Mouse (Mus musculus) left cerebral cortex, adult 11 months (tissue): ENCODE data around the gene Slc35b1.
A peak's percentile ranks its signal among the peaks of the same experiment; 100 is the strongest.

Source experiments
- DNase-seq: peaks from one replicate; pipeline ENCODE4 v3.0.0; 2022; ENCODE audit warnings: low spot score

Gene Slc35b1

GRCm38 (mm10) chr11:95384319-95384972, at the start of gene Slc35b1:
Gene Slc35b1, plus strand, starts transcription at chr11:95384692.
- DNase-seq = peak; percentile 99

GRCm38 (mm10) chr11:95336568-95337128, 47.8 kb upstream of the Slc35b1 start, which contains the start of gene Fam117a:
Gene Fam117a, plus strand, starts transcription at chr11:95337018.
- peak; percentile 71 for DNase-seq

GRCm38 (mm10) chr11:95337129-95337813, 47.2 kb upstream of the Slc35b1 start:
- DNase-seq = no peak

- DNase-seq = no peak
Observed at GRCm38 (mm10) chr11:95337846-95338342, 46.6 kb upstream of the Slc35b1 start.

GRCm38 (mm10) chr11:95339471-95340021, 44.9 kb upstream of the Slc35b1 start:
- DNase-seq = no peak

- no peak for DNase-seq
Observed at GRCm38 (mm10) chr11:95340259-95340658, 44.2 kb upstream of the Slc35b1 start.

- DNase-seq = no peak
Observed at GRCm38 (mm10) chr11:95340664-95341063, 43.8 kb upstream of the Slc35b1 start.

- DNase-seq = peak; percentile 24
Observed at GRCm38 (mm10) chr11:95343180-95343579, 41.3 kb upstream of the Slc35b1 start.

GRCm38 (mm10) chr11:95344181-95344580, 40.3 kb upstream of the Slc35b1 start:
- no peak for DNase-seq

GRCm38 (mm10) chr11:95350289-95350688, 34.2 kb upstream of the Slc35b1 start:
- no peak for DNase-seq

GRCm38 (mm10) chr11:95350960-95351359, 33.5 kb upstream of the Slc35b1 start:
- DNase-seq = no peak

- DNase-seq = no peak
Observed at GRCm38 (mm10) chr11:95352686-95353085, 31.8 kb upstream of the Slc35b1 start.

- DNase-seq = no peak
Observed at GRCm38 (mm10) chr11:95353226-95353625, 31.3 kb upstream of the Slc35b1 start.

GRCm38 (mm10) chr11:95354228-95354944, 30.1 kb upstream of the Slc35b1 start:
- no peak for DNase-seq

GRCm38 (mm10) chr11:95354945-95355660, 29.4 kb upstream of the Slc35b1 start:
- DNase-seq = no peak

- DNase-seq = no peak
Observed at GRCm38 (mm10) chr11:95355661-95356011, 28.9 kb upstream of the Slc35b1 start.

- no peak for DNase-seq
Observed at GRCm38 (mm10) chr11:95356039-95356438, 28.5 kb upstream of the Slc35b1 start.

GRCm38 (mm10) chr11:95356469-95357273, 27.8 kb upstream of the Slc35b1 start:
- DNase-seq = no peak

GRCm38 (mm10) chr11:95358263-95358662, 26.2 kb upstream of the Slc35b1 start:
- DNase-seq = no peak

GRCm38 (mm10) chr11:95364388-95364787, 20.1 kb upstream of the Slc35b1 start:
- DNase-seq = no peak

- DNase-seq = peak; percentile 54
Observed at GRCm38 (mm10) chr11:95365596-95365995, 18.9 kb upstream of the Slc35b1 start.
